Mouse (Mus musculus): ENCODE results near the gene Rbbp5.
"Not testable (repeated sequence)": the region's sequence is repeated elsewhere in the genome, so short reads cannot be mapped to it uniquely, and the experiment has no call there.

Rbbp5 gene

DNA sequence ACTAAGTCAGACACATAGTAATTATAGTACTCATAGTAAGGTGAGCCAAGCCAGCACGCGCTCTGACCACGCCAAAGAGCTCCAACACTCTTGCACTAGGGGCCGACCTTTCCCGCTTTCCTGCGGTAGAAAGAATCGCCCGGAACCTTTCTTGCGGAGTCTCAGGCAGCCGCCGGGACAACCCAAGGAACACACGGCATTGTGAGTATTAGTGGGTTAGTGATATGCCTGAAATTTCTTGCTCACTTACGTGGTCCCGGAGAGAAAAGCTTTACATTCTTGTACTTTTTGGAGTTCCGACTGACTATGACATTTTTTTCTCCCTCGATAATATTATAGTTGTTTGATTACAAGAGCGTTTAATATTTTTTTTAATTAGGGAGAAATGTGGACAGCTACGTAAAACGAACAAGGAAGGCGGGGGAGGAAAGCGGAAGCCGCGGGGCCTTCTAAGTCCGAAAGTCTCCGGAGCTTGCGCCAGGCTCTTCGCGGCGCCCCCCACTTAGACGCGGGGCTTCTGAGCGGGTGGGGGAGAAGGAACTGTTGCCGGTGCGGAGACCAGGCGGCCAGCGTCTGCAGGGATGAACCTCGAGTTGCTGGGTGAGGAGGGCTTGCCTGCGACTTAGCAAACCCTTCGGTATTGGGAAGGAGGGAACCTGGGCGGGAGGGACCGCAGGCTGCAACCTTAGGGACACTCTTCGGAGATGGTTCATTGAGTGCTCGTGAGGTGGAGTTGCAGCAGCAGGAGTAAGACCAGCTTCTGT, at the start of gene Rbbp5:
Gene Rbbp5 (plus strand): TSS at position 438 of the 764 bp plus-strand sequence.
- ATAC-seq (ENCODE audit: low TSS enrichment): peak; percentile 88

DNA sequence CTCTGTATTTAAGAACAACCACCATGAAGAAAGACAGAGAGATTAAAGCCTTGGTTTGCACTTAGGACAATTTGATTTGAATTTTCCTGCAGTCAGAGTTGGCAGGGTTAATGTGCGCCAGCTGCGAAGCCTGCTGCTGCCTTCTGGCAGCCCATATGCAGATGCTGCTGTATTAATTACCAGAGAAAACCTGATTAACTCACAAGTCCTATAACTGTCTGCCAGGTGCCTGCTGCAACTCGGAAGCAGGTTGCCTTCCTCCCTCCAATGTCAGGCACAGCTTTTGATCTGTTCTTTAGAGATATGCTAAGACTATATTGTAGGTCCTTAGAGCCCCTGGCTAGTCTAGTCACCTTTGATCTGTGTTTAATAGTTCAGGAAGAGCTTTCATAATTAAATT, 46.3 kb upstream of the Rbbp5 start:
- no peak for ATAC-seq (ENCODE audit: low TSS enrichment)

- ATAC-seq (ENCODE audit: low TSS enrichment): peak; percentile 48; the same call in 1 of the 2 replicates
Measured at GRCm38 (mm10) chr1:132431716-132432115, 45.4 kb upstream of the Rbbp5 start.

DNA sequence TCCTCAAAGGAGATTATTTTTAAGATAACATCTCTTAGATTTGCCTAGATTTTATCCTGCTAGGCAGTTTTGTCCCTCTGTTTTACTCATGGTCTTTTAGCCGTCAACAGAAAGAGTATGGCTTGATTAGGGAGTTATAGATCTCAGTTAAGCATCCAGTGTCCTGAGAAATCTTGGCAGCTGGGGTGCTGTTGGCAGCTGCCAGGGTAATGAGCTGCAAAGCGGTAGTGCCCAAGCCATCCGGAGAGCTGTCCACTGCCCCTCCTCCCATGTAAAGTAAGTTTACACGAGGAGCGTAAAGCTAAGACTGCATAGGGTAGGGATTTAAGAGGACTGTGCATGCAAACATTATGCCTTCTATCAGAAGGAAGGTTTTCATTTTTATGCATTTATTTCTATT, 43.8 kb upstream of the Rbbp5 start:
- no peak for ATAC-seq (ENCODE audit: low TSS enrichment)

DNA sequence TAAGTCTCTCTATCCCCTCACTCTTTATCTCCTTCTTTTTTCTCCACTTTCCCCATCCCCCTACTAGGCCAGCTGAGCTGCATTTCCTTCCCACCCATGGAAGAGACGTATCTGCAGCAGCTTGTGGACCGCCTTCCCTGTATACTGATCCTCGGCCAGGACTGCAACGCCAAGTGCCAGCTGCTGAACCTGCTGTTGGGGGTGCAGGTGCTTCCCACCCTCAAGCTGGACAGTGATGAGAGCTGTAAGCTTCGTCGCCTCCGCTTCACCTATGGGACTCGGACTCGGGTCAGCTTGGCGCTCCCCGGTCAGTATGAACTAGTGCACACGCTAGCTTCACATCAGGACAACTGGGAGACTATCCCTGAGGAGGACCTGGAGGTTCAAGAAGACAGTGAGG, 43.1 kb upstream of the Rbbp5 start:
- ATAC-seq (ENCODE audit: low TSS enrichment): no peak

GRCm38 (mm10) chr1:132436320-132436958, 40.7 kb upstream of the Rbbp5 start:
- ATAC-seq (ENCODE audit: low TSS enrichment): no peak

DNA sequence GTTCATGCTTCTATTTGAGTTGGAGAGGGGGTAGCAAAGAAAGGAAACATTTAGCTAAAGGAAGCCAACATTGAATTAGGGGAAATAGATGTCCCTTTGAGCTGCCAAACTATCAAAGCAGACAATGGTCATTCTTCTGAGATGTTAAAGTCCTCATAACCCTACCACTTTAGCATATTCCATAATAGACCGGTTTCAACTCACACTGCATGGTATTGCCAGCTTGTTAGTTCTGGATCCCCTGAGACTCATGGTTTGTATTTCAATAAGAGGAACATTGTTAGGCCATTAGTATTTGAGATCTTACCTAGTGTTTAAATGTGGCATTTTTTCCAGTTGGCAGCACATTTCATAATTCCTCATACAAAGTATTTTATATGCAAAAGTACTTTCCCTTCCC, 40.2 kb upstream of the Rbbp5 start:
- ATAC-seq (ENCODE audit: low TSS enrichment): no peak

DNA sequence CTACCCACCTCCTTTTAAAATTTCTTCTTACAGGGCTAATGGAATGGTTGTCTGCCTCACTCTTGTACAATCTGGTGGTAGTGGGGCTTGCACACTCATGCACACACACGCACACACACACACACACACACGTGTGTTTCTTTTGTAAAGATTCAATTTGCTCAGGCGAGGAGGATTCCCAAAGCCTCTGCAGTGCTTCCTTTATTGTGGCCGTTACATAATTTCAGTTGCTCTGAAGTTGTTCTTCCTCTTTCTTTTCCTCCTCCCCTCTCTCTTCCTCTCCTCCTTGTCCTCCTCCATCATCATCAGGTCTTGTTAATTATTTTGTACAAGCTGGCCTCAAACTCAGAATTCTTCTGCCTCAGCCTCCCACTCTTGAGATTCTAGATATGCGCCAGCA, 39.8 kb upstream of the Rbbp5 start:
- ATAC-seq (ENCODE audit: low TSS enrichment): no peak

- ATAC-seq (ENCODE audit: low TSS enrichment): no peak
Measured at GRCm38 (mm10) chr1:132440896-132441435, 36.2 kb upstream of the Rbbp5 start.

- no peak for ATAC-seq (ENCODE audit: low TSS enrichment)
Measured at GRCm38 (mm10) chr1:132449742-132450141, 27.4 kb upstream of the Rbbp5 start.

GRCm38 (mm10) chr1:132464651-132465050, 12.5 kb upstream of the Rbbp5 start:
- ATAC-seq (ENCODE audit: low TSS enrichment): no peak

- ATAC-seq (ENCODE audit: low TSS enrichment): no peak
Measured at GRCm38 (mm10) chr1:132468926-132469325, 8.2 kb upstream of the Rbbp5 start.

- no peak for ATAC-seq (ENCODE audit: low TSS enrichment)
Measured at GRCm38 (mm10) chr1:132469519-132469918, 7.6 kb upstream of the Rbbp5 start.

GRCm38 (mm10) chr1:132470031-132470430, 7.1 kb upstream of the Rbbp5 start:
- ATAC-seq (ENCODE audit: low TSS enrichment): not testable (repeated sequence)

DNA sequence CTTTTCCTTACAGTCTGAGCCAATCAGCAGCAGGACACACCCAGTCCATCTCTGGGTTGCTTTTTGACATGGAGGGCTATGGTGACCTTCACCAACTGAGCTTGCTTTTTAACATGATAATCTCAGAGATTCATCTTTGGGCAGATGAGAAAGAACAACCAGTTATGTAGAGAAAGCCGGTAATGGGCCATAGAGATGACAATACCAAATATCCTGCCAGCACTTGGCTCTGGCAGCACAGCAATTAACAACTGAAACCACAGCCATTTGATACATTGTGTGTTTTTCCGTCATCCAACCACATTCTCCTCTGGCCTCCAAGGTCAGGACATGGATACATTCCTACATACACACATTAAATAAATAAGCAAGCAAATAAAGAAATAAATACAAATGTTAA, 6.1 kb upstream of the Rbbp5 start:
- no peak for ATAC-seq (ENCODE audit: low TSS enrichment)

- ATAC-seq (ENCODE audit: low TSS enrichment): no peak
Measured at GRCm38 (mm10) chr1:132471499-132471898, 5.7 kb upstream of the Rbbp5 start.

GRCm38 (mm10) chr1:132472537-132472936, 4.6 kb upstream of the Rbbp5 start:
- ATAC-seq (ENCODE audit: low TSS enrichment): no peak

- no peak for ATAC-seq (ENCODE audit: low TSS enrichment)
Measured at GRCm38 (mm10) chr1:132474496-132474895, 2.7 kb upstream of the Rbbp5 start.

GRCm38 (mm10) chr1:132476575-132476927, 614 bp upstream of the Rbbp5 start:
- peak; percentile 15; the same call in 1 of the 2 replicates for ATAC-seq (ENCODE audit: low TSS enrichment)

GRCm38 (mm10) chr1:132479438-132479837, 2.3 kb downstream of the Rbbp5 start:
- ATAC-seq (ENCODE audit: low TSS enrichment): no peak

GRCm38 (mm10) chr1:132481619-132482018, 4.5 kb downstream of the Rbbp5 start:
- no peak for ATAC-seq (ENCODE audit: low TSS enrichment)

- no peak for ATAC-seq (ENCODE audit: low TSS enrichment)
Measured at GRCm38 (mm10) chr1:132483234-132483633, 6.1 kb downstream of the Rbbp5 start.

DNA sequence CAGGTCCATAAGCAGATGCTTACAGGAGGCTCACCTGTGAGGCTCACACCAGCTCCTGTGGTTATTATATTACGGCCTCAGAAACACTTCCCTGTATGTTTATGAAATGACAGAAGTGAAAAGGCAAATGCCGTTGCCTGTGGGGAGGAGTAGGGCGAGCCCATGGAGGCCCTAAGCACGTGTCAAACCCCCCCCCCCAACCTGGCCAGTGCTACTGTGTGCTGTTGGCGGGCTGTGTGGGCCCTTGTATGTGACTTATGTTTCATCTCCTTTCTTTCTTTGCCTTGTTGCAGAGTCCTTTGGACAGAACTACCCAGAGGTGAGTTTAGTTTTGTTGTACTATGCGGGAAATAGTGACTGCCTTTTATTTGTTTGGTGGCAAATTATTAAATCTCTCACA, 6.6 kb downstream of the Rbbp5 start:
- no peak for ATAC-seq (ENCODE audit: low TSS enrichment)

Data from frontal cortex, adult (tissue).